Mouse (Mus musculus): ENCODE results near the gene Egfr. TPM values are rescaled to one million over a fixed set of nuclear protein-coding genes. Genes with fewer than 3 reads are reported as not detected.
A peak's percentile ranks its signal among the peaks of the same experiment; 100 is the strongest.

Gene Egfr
- total RNA-seq (2014; rRNA removed) (23.8 and 29.3 TPM in 2 replicates), polyA plus RNA-seq (2015; fragmentation: Nextera tagmentation; extraction: Ambion mirVana) (12.4 and 12.7 TPM in 2 replicates)

- DNase-seq (ENCODE audit: low spot score): peak; percentile 72
- Histone ChIP-seq H3K27ac (peak within 1 kb of the TSS; percentile 48; the same call in 1 of the 2 replicates), H3K9ac (replicated peaks; ENCODE audit: low read length) (peak within 1 kb of the TSS; percentile 61), H3K9me3 (ENCODE audit: low read length) (no peaks in the 10 kb centered on the region), H3K27me3 (ENCODE audit: insufficient read depth, low read length) (no peaks in the 10 kb centered on the region), H3K4me1 (ENCODE audit: insufficient read depth, low read length) (no peaks in the 10 kb centered on the region), H3K4me3 (ENCODE audit: low read length) (peak within 1 kb of the TSS; percentile 77), H3K4me2 (ENCODE audit: low read depth, low read length) (peak within 1 kb of the TSS; percentile 95), H3K36me3 (ENCODE audit: insufficient read depth, low read length) (no peaks in the 10 kb centered on the region)
- WGBS: 1% methylated on average over 21 of the region's 21 CpGs
- no peak for TF ChIP-seq CTCF (IDR thresholded peaks at IDR 0.05; ENCODE audit: low read depth)
- ATAC-seq: peak; percentile 87
Observed at GRCm38 (mm10) chr11:16752007-16752348, at the start of gene Egfr. Gene Egfr, plus strand, starts transcription at chr11:16752203.

GRCm38 (mm10) chr11:16703221-16703620 lies 48.8 kb upstream of the Egfr start:
- no peaks in the 10 kb centered on the region for H3K36me3 ChIP-seq (ENCODE audit: insufficient read depth, low read length)
- H3K27me3 ChIP-seq (ENCODE audit: insufficient read depth, low read length): no peaks in the 10 kb centered on the region
- H3K27ac ChIP-seq: no peak overlapping the region
- DNase-seq (ENCODE audit: low spot score) (no peak), ATAC-seq (no peak)
- no peak overlapping the region for H3K4me3 ChIP-seq (ENCODE audit: low read length)
- no peaks in the 10 kb centered on the region for H3K4me1 ChIP-seq (ENCODE audit: insufficient read depth, low read length)
- H3K9me3 ChIP-seq (ENCODE audit: low read length): no peaks in the 10 kb centered on the region
- H3K9ac ChIP-seq (replicated peaks; ENCODE audit: low read length): no peak overlapping the region
- WGBS: 95% methylated on average over 3 of the region's 3 CpGs
- no peak overlapping the region for H3K4me2 ChIP-seq (ENCODE audit: low read depth, low read length)
- TF ChIP-seq CTCF (IDR thresholded peaks at IDR 0.05; ENCODE audit: low read depth): no peak

- DNase-seq (ENCODE audit: low spot score): no peak
- H3K27me3 ChIP-seq (ENCODE audit: insufficient read depth, low read length): no peaks in the 10 kb centered on the region
- no peak for TF ChIP-seq CTCF (IDR thresholded peaks at IDR 0.05; ENCODE audit: low read depth)
- 66% methylated on average over 1 of the region's 1 CpGs for WGBS
- no peaks in the 10 kb centered on the region for H3K9me3 ChIP-seq (ENCODE audit: low read length)
- H3K9ac ChIP-seq (replicated peaks; ENCODE audit: low read length): no peak overlapping the region
- H3K36me3 ChIP-seq (ENCODE audit: insufficient read depth, low read length): no peaks in the 10 kb centered on the region
- H3K4me3 ChIP-seq (ENCODE audit: low read length): no peak overlapping the region
- ATAC-seq: no peak
- H3K27ac ChIP-seq: no peak overlapping the region
- no peaks in the 10 kb centered on the region for H3K4me1 ChIP-seq (ENCODE audit: insufficient read depth, low read length)
- no peak overlapping the region for H3K4me2 ChIP-seq (ENCODE audit: low read depth, low read length)
Observed at GRCm38 (mm10) chr11:16735083-16735644, 16.8 kb upstream of the Egfr start.

GRCm38 (mm10) chr11:16737323-16737722 lies 14.7 kb upstream of the Egfr start:
- Histone ChIP-seq H3K4me2 (ENCODE audit: low read depth, low read length) (no peak overlapping the region), H3K9me3 (ENCODE audit: low read length) (no peaks in the 10 kb centered on the region), H3K4me1 (ENCODE audit: insufficient read depth, low read length) (no peaks in the 10 kb centered on the region), H3K9ac (replicated peaks; ENCODE audit: low read length) (no peak overlapping the region), H3K27ac (no peak overlapping the region), H3K27me3 (ENCODE audit: insufficient read depth, low read length) (no peaks in the 10 kb centered on the region), H3K36me3 (ENCODE audit: insufficient read depth, low read length) (no peaks in the 10 kb centered on the region), H3K4me3 (ENCODE audit: low read length) (no peak overlapping the region)
- WGBS: 79% methylated on average over 2 of the region's 2 CpGs
- TF ChIP-seq CTCF (IDR thresholded peaks at IDR 0.05; ENCODE audit: low read depth): no peak
- no peak for DNase-seq (ENCODE audit: low spot score)
- ATAC-seq: no peak

- Histone ChIP-seq H3K4me2 (ENCODE audit: low read depth, low read length) (no peak overlapping the region), H3K4me3 (ENCODE audit: low read length) (no peak overlapping the region), H3K4me1 (ENCODE audit: insufficient read depth, low read length) (no peaks in the 10 kb centered on the region), H3K9ac (replicated peaks; ENCODE audit: low read length) (no peak overlapping the region), H3K27me3 (ENCODE audit: insufficient read depth, low read length) (no peaks in the 10 kb centered on the region), H3K9me3 (ENCODE audit: low read length) (no peaks in the 10 kb centered on the region), H3K27ac (no peak overlapping the region), H3K36me3 (ENCODE audit: insufficient read depth, low read length) (no peaks in the 10 kb centered on the region)
- no peak for ATAC-seq
- TF ChIP-seq CTCF (IDR thresholded peaks at IDR 0.05; ENCODE audit: low read depth): no peak
- no peak for DNase-seq (ENCODE audit: low spot score)
- WGBS: 84% methylated on average over 2 of the region's 2 CpGs
Observed at GRCm38 (mm10) chr11:16738691-16739090, 13.3 kb upstream of the Egfr start.

- TF ChIP-seq CTCF (IDR thresholded peaks at IDR 0.05; ENCODE audit: low read depth): no peak
- 82% methylated on average over 3 of the region's 3 CpGs for WGBS
- DNase-seq (ENCODE audit: low spot score): no peak
Observed at GRCm38 (mm10) chr11:16739155-16739554, 12.8 kb upstream of the Egfr start.

More at GRCm38 (mm10) chr11:16739155-16739554, 12.8 kb upstream of the Egfr start:
- no peak overlapping the region for H3K4me3 ChIP-seq (ENCODE audit: low read length)
- H3K27me3 ChIP-seq (ENCODE audit: insufficient read depth, low read length): no peaks in the 10 kb centered on the region
- no peaks in the 10 kb centered on the region for H3K36me3 ChIP-seq (ENCODE audit: insufficient read depth, low read length)
- no peaks in the 10 kb centered on the region for H3K9me3 ChIP-seq (ENCODE audit: low read length)
- ATAC-seq: no peak
- H3K27ac ChIP-seq: no peak overlapping the region
- H3K4me1 ChIP-seq (ENCODE audit: insufficient read depth, low read length): no peaks in the 10 kb centered on the region
- no peak overlapping the region for H3K9ac ChIP-seq (replicated peaks; ENCODE audit: low read length)
- no peak overlapping the region for H3K4me2 ChIP-seq (ENCODE audit: low read depth, low read length)

All from hindbrain, postnatal 0 days (tissue).